Mouse (Mus musculus) urinary bladder, postnatal 36 days (tissue): Measurements from ENCODE around the gene Gm35549.

Source experiments
- DNase-seq, 2 experiments: peaks; one replicate each; pipeline ENCODE4 v3.0.0; 2022; ENCODE audit warnings: low spot score in 2 of 2, mixed read lengths in 1 of 2

Gm35549 gene

DNA sequence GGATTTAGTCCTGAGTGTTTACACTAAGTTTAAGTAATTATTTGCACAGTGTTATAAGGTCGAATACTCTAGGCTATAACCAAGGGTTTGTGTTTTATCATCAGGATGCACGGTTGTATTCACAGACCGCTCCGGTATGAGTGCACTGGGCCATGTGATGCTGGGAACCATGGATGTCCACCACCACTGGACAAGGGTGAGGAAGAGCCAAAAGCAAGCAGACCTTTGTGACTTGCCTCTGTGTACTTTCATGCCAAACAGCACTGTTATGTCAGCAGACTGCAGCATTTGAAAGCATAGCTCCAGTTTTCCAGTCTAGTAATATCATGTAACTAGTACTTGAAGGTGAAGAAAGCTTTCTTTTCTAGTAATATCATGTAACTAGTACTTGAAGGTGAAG is 17.1 kb downstream of the Gm35549 start:
- no peak for DNase-seq

DNA sequence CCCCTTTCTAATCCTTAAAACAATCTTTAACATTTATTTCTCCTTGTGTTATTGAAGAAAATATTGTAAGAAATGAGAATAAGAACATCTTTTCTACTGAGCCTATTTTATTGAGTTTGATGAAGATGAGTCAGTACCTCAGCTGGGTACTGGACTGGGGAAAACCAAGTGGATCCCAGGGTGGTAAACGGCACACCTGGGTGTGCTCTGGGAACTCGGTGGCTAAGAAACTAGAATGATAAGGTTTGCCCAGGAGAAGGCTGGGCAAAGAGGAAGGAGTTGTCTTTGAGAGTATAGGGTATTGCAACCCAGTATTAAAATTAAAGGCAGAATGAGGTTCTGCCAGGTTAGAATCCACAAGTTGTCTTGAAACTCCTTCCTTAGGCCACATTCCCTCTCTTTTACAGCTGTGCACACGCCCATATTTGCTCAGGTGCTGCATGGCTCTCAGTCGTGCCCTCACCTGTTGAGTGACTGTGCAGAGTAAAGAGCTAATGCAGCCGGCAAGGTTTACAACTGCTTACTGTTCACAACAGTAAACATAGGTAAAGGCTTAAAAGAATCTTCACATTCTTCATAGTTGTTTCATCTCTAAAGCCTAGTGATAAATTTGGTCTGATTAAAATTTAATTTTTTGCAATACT is 20.3 kb downstream of the Gm35549 start:
- no peak for DNase-seq

DNA sequence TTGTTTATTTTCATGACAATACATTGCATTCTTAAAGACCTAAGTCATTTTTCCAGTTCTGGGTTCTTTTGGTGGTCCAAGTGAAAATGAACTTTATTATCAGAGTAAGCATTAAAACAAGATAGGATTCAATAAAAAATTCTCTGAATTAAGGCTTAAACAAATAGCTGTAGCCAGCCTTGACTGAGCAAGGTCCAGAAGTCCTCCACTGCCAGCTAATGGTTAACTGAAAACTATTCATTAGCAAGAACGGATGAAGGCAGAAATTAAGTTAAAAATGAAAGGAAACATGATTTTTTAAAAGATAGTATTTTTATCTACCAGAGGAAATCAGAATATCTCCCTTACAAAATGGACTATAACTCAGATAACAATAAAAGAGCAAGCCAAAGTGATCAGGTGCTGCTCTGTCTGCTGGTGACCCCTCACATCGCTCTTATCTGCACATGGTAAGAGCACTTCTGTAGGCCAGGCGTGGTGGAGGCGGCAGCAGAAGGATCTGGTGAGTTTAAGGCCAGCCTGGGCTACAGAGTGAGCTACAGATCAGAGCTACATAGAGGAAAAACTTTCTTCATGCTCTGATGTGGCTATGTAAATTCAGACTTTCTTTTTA is 28.5 kb downstream of the Gm35549 start:
- DNase-seq, result no peak

DNA sequence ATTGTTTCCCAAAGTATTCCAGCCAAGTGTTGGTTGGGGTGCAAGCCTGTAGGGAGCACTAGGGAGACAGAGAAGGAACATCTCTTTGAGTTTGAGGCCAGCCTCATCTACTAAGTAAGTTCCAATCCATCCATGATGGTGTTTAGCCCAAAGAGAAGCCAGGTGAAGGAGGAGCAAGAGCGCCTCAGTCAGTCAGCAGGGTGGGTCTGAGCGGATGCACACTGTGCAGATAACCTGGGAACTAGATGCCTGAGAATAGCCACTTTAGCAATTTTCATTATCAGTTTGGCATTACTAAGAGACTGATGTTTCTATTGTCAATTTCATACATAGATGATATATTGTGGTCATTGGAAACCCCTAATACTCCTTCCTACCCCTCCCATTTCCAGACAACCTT is 29.1 kb downstream of the Gm35549 start:
- no peak for DNase-seq

DNA sequence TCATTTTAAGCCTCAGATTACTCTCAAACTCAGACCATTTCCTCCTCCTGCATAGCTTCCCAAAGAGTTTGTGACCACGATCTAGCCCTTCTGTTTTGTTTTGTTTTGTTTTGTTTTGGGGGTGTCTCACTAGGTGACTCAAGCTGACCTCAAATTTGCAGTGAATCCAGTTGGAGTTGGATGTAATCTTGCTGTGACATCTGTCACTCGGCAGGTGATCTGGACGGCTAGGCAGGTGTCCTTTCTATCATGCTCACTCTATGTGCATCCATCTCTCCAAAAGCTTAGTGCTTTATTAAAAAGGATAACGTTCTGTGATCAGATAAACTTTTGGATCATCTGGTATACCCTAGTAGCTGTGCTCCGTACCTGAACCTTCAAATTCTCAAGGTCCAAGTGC is 31.4 kb downstream of the Gm35549 start:
- no peak for DNase-seq

DNA sequence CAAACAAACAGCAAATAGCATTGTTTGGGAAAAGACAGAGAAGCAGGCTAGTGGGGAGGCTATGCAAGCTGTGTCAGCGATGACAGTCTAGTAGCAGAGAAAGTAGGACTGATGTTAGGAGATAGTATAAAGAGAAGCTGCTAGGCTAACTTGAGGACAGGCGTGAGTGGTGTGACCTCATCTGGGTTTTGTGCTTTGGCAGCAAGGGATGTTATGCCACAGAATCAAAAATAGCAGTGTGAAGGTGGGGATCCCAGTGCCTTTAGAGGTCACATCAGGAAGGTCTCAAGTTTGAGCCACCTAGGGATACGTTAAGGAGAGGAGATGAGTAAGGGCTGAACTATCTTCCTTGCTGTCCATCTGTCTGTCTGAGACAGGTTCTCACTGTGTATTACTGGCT is 33.6 kb downstream of the Gm35549 start:
- DNase-seq, result no peak

DNA sequence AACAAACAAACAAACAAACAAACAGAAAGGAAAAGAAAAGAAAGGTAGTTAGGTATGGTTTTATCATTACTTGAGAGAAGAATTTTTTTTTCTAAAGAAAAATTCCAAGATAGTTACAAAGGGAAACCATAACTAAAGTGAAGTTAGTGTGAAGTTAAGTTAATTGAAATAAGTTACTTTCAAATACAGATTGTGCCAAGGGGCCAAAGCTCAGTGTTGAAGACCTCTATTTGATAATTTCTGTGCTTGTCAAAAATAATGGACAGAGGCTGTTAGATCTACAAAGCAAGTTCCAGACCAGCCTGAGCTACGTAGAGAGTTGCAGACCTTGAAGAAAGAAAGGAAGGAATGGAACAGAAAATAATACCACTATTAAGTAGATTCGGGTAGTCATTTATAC is 36.6 kb downstream of the Gm35549 start:
- no peak for DNase-seq

DNA sequence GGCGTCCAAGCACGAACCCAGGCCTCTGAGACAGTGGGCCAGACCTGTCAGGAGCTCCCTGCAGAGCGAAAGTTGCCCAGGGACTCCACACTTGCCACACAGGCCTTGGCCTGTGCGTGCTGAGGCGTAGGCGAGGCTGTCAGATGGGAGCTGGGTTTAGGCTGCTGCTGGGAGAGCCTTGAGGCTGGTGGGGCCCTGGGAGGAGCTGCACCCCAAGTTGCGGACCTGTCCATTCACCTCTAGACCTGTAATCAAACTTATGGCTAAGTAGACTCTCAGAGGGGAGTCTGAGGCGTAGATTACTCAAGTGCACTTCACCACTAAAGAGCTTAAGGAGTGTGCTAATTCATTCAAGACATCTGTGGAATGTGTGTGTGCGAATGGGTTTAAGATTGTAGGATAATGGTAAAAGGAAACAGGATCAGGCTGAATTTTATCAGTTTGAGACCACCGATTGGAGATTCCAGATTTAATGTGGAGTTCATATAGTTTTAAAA is 37.9 kb downstream of the Gm35549 start:
- no peak for DNase-seq

DNA sequence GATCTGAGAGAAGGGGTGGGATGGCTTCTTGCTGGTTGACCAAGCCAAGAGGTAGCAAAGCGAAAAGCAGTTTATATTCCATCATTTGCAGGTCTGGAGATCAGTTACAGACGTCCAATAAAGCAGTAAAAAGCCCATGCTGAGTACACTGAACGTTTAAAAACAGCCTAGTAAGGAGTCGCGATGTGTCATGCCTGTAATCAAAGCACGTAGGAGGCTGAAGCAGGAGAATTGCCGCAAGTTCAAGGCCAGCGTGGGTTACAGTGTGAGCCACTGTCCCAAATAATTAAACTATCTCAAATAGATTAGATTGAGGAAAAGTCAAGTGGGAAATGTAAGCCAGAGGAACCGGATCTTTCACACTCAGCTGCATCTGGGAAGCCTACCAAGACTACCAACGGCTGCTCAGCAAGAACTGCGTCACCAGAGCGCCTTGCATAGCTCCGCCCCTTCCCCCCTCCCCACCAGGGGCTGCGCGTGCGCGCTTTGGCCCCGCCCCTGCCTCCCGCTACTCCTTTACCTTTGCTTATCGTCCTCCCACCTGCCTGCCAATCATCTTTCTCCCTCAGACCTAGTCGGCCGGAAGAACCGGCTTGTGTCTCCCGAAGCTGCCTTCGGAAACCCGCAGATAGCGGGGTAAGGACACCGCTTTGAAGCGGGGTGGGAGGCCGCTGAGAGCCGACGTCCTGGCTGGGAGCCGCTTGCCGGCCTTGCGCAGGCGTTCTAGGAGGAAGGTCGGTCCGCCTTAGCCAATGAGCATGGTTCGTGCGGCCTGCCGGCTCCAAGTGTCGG is 38.6 kb downstream of the Gm35549 start, which contains the start of gene Tcaim:
Tcaim (plus strand) TSS at position 487 of the 792 bp plus-strand sequence.
- DNase-seq, result peak; percentile 84 to 88

DNA sequence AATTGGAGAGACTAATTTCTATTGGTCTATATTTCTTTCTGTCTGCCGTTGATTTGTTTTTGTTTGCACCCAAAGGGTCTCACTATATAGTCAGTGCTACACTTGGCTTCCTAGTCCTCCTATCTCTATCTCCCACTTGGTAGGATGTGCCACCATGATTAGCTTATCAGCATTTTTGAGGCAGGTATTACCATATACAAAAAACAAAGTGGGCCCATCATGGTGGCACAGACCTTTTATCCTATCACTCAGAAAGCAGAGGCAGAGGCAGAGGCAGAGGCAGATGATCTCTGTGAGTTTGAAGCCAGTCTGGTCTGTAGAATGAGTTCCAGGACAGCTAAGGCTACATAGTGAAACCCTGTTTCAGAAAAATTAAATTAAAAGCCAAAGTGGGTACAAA is 57.3 kb downstream of the Gm35549 start:
- no peak for DNase-seq

DNA sequence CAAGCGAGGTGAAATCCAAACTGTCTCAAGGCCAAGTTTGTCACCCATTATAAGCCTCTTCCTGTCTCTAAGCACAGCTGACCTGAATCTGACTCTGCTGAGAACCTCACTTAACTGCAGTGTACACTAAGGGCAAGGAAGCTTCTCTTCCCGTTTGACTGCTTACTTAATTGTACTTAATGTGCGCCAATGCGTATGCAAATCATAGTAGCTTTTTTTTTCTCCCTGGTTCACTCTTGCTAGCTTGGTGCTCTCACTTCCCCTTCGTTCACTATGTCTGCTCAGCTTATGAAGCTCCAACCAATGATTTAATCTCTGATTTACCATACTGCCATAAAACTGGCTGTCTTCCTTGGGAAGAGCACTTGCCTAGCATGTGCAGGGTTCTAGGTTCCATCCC is 58.6 kb downstream of the Gm35549 start:
- DNase-seq, result no peak
